Mouse (Mus musculus): ENCODE data around the gene Sphk2.

The Sphk2 gene

GRCm38 (mm10) chr7:45710477-45711191, 7.2 kb downstream of the Sphk2 start:
- DNase-seq (ENCODE audit: low spot score in 2 of 2) = no peak

DNA sequence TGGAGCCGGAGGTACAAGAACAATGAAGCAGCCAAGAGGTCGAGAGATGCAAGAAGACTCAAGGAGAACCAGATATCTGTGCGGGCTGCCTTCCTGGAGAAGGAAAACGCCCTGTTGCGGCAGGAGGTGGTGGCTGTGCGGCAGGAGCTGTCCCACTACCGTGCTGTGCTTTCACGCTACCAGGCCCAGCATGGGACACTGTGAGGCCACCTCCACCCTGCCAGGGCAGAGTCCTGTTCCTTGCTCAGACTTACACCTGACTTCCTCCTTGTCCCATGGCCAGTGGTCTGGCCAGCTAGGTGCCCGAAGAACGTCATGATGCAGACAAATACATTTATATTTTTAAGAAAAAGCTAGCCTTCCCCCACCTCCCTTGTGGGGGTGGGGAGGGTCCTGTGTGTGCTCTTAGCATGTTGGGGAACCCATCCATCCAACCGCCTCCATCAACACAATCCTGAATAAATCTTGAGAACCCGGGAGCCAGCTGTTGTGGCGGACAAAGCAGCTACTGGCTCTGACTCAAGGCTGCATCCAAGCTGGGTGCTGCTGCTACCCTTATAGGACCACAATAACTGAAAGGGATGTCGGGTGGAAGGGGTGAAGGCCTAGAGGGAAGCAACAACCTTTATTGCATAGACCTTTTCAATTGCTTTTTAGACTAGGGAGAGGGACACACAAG, 8.0 kb downstream of the Sphk2 start:
- no peak for DNase-seq (ENCODE audit: low spot score in 2 of 2)

DNA sequence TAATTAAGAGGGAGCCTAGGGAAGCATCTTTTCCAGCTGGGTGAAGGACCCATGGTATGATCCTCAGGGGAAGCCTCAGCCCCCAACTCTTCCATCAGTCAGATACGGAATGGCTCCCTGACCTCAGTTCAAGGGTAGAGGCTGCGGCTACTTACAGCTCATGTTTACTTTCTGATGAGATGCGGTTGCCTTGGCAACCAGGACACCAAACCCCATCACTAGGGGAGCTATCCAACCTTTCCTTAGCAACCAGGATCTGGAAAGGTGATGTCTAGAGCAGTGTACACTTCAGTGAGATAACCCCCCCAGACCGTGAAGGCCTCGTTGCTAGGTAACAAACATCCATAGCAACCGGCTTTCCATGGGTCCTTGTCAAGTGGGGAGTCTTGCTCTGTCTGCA, 8.8 kb downstream of the Sphk2 start:
- no peak for DNase-seq (ENCODE audit: low spot score in 2 of 2)

DNA sequence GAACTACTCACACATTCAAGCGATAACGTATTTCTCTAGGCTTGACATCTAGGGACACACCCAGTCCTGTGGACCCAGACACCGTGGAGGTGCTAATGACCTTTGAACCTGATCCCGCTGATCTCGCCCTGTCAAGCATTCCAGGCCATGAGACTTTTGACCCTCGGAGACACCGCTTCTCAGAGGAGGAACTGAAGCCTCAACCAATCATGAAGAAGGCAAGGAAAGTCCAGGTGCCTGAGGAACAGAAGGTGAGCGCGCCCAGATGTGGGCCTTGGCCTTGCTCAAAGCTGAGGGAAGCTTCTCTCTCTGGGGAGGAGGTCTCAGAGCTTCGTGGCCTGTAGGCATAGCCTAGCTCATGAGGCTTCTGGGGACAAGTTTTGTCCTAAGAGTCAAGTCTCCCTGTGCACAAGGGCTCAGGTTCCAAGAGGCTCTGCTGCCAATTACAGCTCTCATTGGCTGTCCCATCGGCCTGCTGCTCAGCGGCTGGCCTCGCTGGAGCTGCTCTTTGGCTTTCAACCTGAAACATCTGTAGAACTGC, 9.5 kb downstream of the Sphk2 start:
- DNase-seq (ENCODE audit: low spot score in 2 of 2) = no peak

DNA sequence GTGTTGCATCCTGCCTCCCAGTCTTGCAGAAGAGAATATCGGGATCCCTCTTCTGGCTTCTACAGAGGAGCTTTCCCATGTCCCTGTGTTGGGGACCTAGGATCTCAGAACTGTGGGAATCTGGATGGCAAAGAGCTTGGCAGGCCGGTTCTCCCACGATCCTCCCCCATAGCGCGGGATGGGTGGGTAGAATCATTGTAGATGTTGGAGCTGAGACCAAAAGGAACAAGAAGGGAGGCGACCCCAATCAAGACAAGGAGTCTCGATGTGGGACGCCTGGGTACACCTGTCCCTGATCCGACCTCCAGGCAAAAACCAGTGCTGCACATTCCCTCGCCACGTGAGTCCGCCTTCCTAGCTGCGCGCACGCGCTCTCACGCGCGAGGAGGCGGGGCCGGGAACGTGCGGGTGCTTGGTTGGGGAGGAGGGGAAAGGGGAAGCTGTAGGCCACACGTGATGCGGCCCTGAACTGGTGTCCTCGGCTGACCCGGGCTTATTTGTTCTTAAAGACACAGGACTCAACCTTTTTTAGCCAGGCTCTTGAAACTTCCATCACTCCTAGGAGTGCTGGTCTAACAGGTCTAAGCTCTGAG, 10.3 kb downstream of the Sphk2 start:
- peak; percentile 91 to 92 for DNase-seq (ENCODE audit: low spot score in 2 of 2)

- DNase-seq (ENCODE audit: low spot score in 2 of 2) = peak; percentile 77 to 80
Observed at GRCm38 (mm10) chr7:45706721-45707241, 11.0 kb downstream of the Sphk2 start.

DNA sequence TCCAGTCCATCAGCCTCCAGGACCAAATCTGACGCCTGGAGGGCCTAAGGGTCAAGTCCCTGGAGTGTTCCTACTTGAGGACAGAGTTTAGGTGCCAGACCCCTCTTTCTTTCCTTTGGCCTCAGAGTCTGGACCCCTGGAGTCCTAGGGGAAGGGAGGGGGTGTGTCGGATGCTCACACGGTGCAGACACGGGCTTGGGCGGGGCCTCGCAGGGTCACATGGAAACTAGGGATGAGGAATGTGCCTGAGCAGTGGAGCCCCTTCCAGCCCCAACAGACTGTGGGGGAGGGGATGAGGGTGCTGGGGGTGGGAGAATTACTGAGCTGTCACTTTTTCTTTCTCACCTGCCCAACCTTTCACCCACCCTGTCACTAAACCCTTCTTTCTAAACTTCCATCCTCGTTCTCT, 11.9 kb downstream of the Sphk2 start:
- peak; percentile 80 to 83 for DNase-seq (ENCODE audit: low spot score in 2 of 2)

- DNase-seq (ENCODE audit: low spot score in 2 of 2) = no peak
Observed at GRCm38 (mm10) chr7:45705443-45705864, 12.3 kb downstream of the Sphk2 start.

GRCm38 (mm10) chr7:45704730-45705442, 12.9 kb downstream of the Sphk2 start, which contains the start of gene Dbp:
Gene Dbp, plus strand, starts transcription at chr7:45705088.
- peak; percentile 100 for DNase-seq (ENCODE audit: low spot score in 2 of 2)

GRCm38 (mm10) chr7:45704046-45704559, 13.7 kb downstream of the Sphk2 start:
- peak; percentile 78 to 82 for DNase-seq (ENCODE audit: low spot score in 2 of 2)

DNA sequence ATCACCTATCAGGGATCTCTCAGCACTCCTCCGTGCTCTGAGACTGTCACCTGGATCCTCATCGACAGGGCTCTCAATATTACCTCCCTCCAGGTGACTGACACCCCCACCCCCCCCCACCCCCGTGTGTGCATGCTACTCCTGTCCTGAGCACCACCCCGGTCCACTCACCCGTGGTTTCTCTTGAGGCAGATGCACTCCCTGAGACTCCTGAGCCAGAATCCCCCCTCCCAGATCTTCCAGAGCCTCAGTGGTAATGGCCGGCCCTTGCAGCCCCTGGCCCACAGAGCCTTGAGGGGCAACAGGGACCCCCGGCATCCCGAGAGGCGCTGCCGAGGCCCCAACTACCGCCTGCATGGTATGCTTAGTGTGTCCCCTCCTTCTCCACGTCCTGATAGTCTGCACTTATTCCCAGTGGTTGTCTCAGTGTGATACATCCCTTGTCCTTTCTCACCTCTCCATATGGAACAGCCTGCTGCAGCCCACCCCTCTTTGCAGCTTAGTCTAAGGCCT, 14.2 kb downstream of the Sphk2 start:
- no peak for DNase-seq (ENCODE audit: low spot score in 2 of 2)

GRCm38 (mm10) chr7:45702809-45703520, 14.8 kb downstream of the Sphk2 start:
- DNase-seq (ENCODE audit: low spot score in 2 of 2) = no peak

- DNase-seq (ENCODE audit: low spot score in 2 of 2) = no peak
Observed at GRCm38 (mm10) chr7:45702316-45702715, 15.5 kb downstream of the Sphk2 start.

DNA sequence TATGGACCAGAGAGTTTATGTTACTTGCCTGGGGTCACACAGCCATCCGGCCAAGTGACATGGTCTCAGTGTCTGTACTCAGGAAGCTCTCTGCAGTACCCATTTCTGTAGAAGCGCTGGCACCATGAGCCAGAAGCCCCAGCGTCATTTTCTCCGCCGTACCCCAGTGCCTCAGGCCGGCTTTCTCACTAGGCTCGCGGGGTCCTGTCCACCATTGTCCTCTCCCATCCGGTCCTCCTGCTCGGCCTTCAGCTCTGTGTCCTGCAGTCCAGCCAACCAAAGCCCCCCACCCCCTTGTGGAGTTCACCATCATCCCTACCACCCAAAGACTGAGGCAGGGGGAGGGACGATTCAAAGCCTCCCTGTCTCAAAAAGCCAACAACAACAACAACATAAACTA, 16.2 kb downstream of the Sphk2 start:
- DNase-seq (ENCODE audit: low spot score in 2 of 2) = no peak

DNA sequence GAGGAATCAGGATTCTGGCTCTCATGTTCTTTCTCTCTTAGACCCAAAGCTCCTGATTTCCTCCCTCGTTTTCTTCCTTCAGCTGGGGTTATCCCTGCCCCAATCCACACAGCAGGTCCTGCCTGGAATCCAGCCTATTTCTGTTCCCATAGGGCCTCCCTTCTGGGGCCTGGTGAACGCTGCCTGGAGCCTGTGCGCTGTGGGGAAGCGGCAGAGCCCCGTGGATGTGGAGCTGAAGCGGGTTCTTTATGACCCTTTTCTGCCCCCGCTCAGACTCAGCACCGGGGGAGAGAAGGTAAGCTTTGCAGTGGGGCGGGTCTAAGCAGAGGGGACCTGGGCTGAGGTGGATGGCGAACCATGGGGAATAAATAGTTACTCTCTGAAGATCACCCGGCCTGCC, 16.7 kb downstream of the Sphk2 start:
- DNase-seq (ENCODE audit: low spot score in 2 of 2) = no peak

DNA sequence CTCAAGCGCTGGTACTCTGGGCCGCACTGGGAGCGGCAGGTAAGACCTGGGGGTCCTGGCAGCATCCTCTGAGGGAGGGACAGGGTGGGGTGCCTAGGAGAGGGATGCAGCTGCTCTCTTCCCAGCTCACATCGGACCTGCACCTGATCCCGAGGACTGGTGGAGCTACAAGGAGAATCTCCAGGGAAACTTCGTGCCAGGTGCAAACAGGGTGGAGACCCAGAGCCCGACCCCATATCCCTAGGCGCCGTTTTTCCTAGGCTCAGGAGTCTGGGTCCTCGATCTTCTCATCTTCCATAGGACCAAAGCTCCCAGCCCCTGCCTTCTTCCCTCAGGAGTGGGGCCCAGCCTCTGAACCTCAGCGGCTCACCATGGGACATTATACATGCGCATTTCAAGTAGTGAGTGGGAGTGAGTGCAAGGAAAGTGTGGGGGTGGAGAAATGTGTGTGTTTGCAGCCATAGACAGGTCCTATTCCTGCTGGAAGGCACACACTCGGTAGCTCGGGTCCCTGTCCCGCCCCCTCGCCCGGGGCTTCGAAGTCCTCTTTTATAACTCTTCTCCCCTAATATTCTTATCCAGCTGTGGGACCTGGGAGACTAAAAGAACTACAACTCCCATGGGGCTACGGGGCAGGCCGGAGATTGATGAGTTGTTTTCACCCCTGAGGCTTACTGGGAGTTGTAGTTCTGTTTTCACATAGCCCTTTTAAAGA, 17.3 kb downstream of the Sphk2 start:
- peak; percentile 74 to 86 for DNase-seq (ENCODE audit: low spot score in 2 of 2)

DNA sequence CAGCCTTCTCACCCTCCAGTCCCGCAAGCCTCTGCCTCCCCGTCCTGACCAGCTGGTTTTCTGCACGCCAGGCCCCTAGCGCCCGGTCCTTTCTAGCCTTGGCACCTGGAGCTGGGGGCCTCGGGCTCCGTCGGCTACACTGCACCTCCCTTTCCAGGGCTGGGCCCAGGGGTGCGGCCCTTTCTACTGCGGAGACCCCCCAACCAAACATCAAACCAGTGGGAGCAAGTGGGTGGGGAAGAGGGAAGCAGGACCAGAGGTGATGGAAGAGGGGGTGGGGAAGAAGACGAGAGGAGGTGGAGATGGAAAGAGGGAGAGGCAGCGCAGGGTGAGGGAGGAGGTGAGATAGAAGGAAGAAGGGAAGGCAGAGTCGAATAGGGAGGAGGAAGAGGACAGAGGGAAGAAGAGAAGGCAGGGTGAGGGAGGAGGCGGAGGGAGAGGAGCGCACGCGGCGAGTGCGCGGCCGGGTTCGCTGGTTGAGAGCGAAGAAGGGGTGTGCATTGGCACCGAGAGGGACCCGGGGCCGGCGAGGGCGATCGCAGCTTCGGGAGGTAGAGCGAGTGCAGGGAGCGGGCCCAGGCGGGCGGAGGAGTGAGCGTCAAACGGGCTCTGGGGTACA, 18.2 kb downstream of the Sphk2 start, which contains the start of gene Car11:
Gene Car11 (plus strand): TSS at position 321 of the 619 bp plus-strand sequence.
- no peak for DNase-seq (ENCODE audit: low spot score in 2 of 2)

- DNase-seq (ENCODE audit: low spot score in 2 of 2) = no peak
Observed at GRCm38 (mm10) chr7:45697894-45698293, 19.9 kb downstream of the Sphk2 start.

DNA sequence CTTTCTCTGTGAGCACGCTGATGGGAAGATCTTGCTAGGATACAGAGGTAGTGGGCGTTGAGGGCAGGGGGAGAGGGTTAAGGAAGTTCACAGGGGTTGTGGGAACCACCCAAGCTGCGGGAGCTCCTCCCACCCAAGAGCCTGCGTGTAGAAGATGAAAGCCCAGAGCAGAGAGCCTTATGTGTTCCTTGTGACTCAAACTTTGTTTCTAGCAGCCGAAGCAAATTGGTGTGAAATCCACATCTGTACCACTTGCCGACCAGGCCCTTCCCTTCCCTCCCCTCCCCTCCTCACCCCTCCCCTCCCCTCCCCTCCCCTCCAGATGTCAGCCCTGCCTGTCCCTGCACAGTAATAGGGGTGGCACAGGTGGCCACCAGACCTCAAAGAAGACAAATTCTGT, 22.7 kb downstream of the Sphk2 start:
- no peak for DNase-seq (ENCODE audit: low spot score in 2 of 2)

Data from right cerebral cortex, postnatal 36 days (tissue).